Comparison of ENCODE assay signal across 8 mouse cellular contexts in genomic region chr5:109795967-109796652, GRCm38 (mm10). TPM values are rescaled to one million over a fixed set of nuclear protein-coding genes. Genes with fewer than 3 reads are reported as not detected.
DNase-seq lines count a peak whose midpoint lies in the region; ATAC-seq lines count a peak whose summit lies in the region.
"Not testable (repeated sequence)": the region's sequence is repeated elsewhere in the genome, so short reads cannot be mapped to it uniquely, and the experiment has no call there.

No protein-coding gene starts in this region.

- H3K27ac ChIP-seq in intestine, embryonic 14.5 days (ENCODE audit: low read depth): 0 out of 2 replicates have a peak overlapping the region, but pooled peaks have one; percentile 38

- peak; percentile 33 to 39 for DNase-seq in adrenal gland, adult 18-20 months (ENCODE audit: low spot score in 2 of 2)
- DNase-seq in embryo, embryonic 11.5 days (ENCODE audit: low read depth, low spot score): peak; percentile 16
- peak; percentile 40 for DNase-seq in gastrocnemius, postnatal 25 days
- peak; percentile 82 for DNase-seq in intestine, embryonic 14.5 days (ENCODE audit: low spot score)
- peak; percentile 10 to 40 for DNase-seq in left cerebral cortex, postnatal 10 days (ENCODE audit: extremely low spot score in 1 of 2, low spot score in 2 of 2)
- DNase-seq in right cerebral cortex, postnatal 25 days: peak; percentile 41
- peak; percentile 33 to 63 for DNase-seq in urinary bladder, postnatal 4 days (ENCODE audit: low spot score in 2 of 2)

- not testable (repeated sequence) for H3K36me3 ChIP-seq in intestine, embryonic 14.5 days (ENCODE audit: control insufficient read depth, insufficient read depth, low read length)

- H3K9ac ChIP-seq in intestine, embryonic 14.5 days (ENCODE audit: low read length): peak overlapping the region; percentile 65

- peak overlapping the region; percentile 61 for H3K4me3 ChIP-seq in intestine, embryonic 14.5 days (ENCODE audit: low read depth, low read length)

- not testable (repeated sequence) for H3K27me3 ChIP-seq in intestine, embryonic 14.5 days (replicated peaks; ENCODE audit: control insufficient read depth, insufficient read depth, low read length)

- WGBS in intestine, embryonic 14.5 days: under 1% methylated on average over 25 of the region's 25 CpGs

- peak overlapping the region; percentile 52 for H3K4me2 ChIP-seq in intestine, embryonic 14.5 days (ENCODE audit: low read length)

- H3K4me1 ChIP-seq in intestine, embryonic 14.5 days (replicated peaks; ENCODE audit: control insufficient read depth, insufficient read depth, low read length): not testable (repeated sequence)

- ATAC-seq in intestine, embryonic 14.5 days (replicated peaks; ENCODE audit: low FRiP score, low TSS enrichment, low read depth): peak; percentile 95
- peak; percentile 93 for ATAC-seq in megakaryocyte progenitor cell, adult 5-6 weeks (replicated peaks; ENCODE audit: poor library complexity)

- not testable (repeated sequence) for H3K9me3 ChIP-seq in intestine, embryonic 14.5 days (ENCODE audit: control insufficient read depth, low read length)

- intact Hi-C loops in left cerebral cortex, postnatal 10 days (cut with DNase I): not testable (repeated sequence)

RNA-seq across cellular contexts. Expression of gene 4930522L14Rik, which starts 44.4 kb away (rescaled TPM):
- total RNA-seq in adrenal gland, adult 18-20 months (2021): 1 to 10 TPM; 3.6 to 6.3 TPM
- 1 to 10 TPM; 1.2 to 1.6 TPM for total RNA-seq in gastrocnemius, postnatal 25 days (2021)
- 12.1 and 13.1 TPM in 2 replicates for polyA plus RNA-seq in intestine, embryonic 14.5 days (2014; fragmentation: Nextera tagmentation; extraction: Ambion mirVana)
- 1 to 10 TPM; 2.7 to 4.7 TPM for total RNA-seq in left cerebral cortex, postnatal 10 days (2021)
- 15.7 and 22.4 TPM in 2 replicates for total RNA-seq in megakaryocyte progenitor cell, adult 5-6 weeks (2015)
- 15.8 and 18.1 TPM in 2 replicates for total RNA-seq in megakaryocyte progenitor cell, adult 5-6 weeks (2017)

Comparison
In these comparisons a context has a peak if more than half of its experiments do, and no peak if none do; other contexts are left out.
1. Peak in every context shown above with its lines: DNase-seq, ATAC-seq, H3K4me3 ChIP-seq and H3K27ac ChIP-seq.
2. DNase-seq: peak in every context shown above with its lines; median percentile 82 in intestine, embryonic 14.5 days; 48 in urinary bladder, postnatal 4 days; 41 in right cerebral cortex, postnatal 25 days; 40 in gastrocnemius, postnatal 25 days; 36 in adrenal gland, adult 18-20 months; 25 in left cerebral cortex, postnatal 10 days; 16 in embryo, embryonic 11.5 days.